Mouse (Mus musculus) right cerebral cortex, postnatal 36 days (tissue): Measurements from ENCODE around the gene Fam207a.

Experiments used
- DNase-seq, 2 experiments: peaks; one replicate each; pipeline ENCODE4 v3.0.0; 2022; ENCODE audit warnings: low spot score in 2 of 2, mixed read lengths in 1 of 2

Gene Fam207a

DNA sequence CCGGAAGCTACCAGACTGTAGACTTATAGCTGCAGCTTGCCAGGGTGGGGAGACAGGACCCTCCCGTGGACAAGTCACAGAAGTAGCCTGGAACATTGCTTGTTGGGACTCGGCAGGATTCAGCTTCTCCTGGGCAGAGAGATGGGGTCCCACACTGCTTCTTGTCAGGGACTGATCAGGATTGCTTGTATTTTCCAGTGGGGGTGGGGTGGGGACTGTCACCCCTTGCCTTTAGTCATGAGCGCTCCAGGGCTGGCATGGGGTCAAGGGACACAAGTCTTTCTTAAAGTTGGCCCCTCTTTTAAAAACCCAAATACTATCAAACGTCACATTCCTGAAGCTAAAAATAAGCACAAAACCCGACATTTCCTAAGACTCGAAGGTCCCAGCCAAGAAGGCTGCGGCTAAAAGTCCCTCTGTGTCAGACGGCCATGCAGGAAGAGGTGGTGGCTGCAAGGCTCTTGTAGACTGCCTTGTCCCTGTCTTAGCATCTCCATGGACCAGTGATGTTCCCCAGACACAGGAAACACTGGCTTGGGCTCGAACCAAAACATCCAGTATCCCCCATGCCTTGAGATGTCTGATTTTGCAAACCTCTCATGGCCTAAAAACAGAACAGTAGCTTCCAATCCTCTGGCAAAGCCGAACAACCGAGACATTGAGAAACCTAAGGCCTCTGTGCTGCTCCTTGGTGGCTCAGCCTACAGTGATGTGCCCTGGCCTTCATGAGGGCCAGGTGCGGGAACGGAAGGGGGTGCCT, 60.2 kb downstream of the Fam207a start:
- no peak for DNase-seq

DNA sequence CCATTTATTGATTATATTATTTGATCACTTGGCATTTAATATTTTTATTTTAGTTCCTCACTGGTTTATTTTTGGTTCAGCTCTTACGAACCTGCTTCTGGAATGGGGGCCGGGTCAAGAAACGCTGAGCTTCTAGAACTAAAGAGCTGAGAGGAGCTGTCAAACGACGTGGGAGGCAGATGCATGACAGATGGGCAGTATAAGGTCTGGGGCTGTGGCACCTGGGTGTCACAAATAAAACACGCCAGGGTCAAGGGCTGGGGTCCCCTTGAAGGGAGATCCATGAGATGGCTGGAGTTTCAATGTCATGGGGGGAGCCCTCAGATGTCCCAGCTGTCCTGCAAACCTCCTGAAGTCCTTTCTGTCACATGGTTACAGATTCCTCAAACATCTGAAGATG, 60.8 kb downstream of the Fam207a start:
- no peak for DNase-seq

DNA sequence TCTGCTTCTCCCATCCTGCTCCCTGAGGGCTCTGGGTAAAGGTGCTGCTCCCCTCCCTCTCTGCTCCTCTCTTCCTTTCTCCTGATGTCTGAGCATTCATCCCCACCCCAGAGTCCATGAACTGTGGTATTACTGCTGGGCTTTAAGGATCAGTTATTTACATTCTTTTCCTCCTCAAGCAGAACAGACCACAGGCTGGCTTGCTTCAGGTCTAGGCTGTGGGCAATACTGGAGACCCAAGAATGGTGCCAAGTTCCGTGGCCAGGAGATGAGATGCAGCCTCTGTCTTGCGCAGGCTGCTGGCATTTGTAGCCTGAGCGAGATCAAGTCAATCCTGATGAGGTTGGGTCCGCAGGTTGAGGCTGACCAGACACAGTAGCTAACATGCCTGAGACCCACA, 63.8 kb downstream of the Fam207a start:
- DNase-seq: no peak

DNA sequence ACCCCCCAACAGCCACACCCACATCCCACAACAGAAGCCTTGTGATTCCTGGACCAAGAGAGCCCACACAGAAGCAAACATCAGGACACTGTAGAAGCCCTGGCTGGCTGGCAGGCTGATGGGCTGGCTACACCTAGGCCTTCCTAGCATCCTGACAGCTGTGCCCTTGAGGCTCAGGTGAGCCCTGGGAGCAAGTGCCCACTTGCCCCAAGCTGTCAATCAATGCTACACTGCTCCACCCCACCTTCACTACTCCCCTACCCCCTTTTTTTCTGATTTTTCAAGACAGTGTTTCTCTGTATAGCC, 65.5 kb downstream of the Fam207a start:
- no peak for DNase-seq

DNA sequence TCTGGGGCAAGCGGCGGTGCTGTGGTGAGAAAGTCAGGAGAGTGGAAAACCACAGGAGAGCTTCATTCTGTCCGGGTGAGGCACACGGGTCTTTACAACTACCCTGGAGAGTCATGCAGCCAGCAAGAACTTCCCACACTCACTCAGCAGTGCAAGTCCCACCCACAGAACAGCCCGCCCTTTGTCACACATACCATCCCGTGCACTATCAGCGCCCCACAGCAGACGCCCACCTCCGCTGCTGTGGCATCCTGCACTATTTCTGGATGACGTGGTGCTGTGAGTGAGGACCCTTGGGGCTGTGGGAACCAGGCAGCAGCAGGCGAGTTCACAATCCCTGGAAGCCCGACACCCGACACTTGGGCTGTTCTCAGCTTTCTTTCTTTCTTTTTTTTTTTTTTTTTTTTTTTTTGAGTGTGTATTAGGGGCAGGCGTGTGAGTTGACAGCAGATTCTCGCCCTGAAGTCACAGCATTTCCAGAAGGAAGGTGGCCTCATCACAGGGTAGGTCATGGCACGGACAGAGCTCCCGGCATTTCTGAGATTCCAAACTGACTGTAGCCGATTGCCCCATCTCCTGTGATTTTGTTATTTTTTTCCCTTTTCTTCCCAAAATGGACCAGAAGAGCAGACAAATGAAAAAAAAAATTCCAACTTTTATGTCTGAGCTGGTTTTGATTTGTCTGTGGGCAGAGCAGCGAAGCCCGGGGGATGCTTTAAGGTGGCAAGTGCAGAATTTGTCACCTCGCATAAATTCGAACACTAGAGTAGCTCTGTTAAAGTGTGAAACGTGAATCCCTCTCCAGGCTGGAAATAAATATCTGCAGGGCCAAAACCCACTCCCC, 66.0 kb downstream of the Fam207a start:
- DNase-seq: peak in 1 of 2 experiments; percentile 39

DNA sequence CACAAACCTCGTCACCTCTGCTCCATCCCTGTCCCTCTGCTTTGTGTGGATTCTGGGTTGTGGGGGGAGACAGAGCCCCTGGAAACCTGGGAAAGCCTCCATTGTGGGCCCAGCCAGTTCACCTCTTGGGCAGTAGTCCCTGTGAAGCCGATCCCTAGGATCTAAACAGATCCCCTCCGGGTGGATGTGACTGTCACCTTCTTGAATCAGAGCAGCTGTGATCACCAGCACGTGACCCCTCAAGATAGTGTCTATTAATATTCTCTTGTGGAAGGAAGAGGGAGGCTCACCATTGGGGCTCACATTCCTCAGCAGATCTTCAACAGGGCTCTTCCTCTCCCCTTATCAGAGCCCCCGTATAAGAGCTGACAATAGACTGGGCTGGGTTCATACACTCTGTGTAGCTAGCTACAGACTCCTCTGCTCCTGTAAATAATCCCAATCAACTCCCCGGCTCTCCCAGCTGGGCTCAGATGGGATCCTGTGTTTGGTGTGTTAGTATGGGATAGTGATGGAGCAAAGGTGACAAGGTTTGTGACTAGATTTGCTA, 66.8 kb downstream of the Fam207a start:
- DNase-seq: no peak

DNA sequence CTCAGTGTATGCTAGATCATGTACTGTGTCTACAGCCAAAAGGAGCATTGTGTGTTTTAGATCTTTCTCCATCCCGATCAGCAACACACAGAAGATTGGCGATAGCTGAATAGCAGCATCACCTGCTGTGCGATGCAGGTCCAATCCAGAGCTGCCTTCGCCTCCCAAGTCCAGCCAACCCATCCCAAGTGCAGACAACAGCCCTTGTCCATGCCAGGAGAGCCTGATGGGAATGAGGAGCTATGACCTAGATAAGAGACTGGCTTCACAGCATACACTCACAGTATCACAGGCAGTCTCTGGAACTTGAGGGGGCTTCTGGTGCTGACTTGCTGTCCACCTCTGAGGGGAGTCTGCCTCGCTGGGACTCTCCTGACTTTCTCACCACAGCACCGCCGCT, 67.4 kb downstream of the Fam207a start:
- no peak for DNase-seq

DNA sequence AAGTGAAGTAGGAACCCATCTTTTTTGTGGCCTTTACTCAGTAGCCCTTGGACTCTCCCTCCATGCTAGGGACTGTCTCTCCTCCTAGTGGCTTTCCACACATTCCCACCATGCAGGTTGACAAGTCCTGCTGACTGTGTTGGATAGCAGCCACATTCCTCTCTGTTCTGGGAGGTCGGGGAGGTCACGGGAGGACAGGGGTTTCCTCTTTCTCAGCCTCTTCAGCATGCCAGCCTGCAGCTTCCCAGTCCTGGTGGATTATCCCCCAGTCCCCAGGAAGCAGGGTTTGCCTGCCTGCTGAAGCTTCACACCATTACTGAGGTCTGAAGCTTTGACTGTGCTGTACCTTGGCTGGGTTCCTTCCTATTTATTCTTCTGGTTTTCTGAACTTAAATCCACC, 67.8 kb downstream of the Fam207a start:
- no peak for DNase-seq

DNA sequence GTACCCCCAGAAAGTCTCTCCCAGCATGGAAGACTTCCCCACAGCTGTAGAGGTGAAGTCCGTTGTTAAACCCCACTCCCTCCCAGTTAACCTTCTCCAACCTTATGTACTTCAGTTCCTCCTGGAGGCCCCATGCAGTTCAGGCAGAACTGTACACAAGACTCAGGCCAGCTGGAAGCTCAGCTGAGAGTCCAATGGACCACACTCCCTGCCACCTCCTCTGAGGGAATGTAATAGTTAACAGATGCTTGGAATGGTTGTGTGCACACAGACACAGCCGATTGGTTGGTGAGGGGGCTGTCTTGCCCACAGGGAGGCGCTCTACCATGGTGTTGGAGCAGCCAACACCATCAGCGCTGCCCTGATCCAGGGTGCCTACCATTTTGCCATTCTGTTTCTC, 73.3 kb downstream of the Fam207a start:
- no peak for DNase-seq

DNA sequence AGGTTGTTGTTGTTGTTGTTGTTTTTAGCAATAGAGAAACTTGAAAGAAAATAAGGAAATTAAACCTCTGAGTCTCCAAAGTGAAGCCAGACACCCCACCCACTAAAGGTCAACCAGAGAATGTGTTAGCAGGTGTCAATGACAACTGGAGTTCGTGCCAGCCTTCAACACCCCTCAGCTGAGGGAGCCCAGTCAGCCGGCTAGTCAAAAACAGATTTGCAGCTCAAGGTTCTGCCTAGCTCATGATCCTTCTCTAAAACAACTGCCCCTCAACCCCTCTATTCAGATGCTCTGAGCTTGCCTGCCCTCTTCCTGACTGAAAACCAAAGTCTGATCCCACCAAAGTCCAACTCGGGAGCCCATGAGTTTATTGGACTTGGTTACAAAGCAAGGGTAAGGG, 73.8 kb downstream of the Fam207a start:
- DNase-seq: no peak

DNA sequence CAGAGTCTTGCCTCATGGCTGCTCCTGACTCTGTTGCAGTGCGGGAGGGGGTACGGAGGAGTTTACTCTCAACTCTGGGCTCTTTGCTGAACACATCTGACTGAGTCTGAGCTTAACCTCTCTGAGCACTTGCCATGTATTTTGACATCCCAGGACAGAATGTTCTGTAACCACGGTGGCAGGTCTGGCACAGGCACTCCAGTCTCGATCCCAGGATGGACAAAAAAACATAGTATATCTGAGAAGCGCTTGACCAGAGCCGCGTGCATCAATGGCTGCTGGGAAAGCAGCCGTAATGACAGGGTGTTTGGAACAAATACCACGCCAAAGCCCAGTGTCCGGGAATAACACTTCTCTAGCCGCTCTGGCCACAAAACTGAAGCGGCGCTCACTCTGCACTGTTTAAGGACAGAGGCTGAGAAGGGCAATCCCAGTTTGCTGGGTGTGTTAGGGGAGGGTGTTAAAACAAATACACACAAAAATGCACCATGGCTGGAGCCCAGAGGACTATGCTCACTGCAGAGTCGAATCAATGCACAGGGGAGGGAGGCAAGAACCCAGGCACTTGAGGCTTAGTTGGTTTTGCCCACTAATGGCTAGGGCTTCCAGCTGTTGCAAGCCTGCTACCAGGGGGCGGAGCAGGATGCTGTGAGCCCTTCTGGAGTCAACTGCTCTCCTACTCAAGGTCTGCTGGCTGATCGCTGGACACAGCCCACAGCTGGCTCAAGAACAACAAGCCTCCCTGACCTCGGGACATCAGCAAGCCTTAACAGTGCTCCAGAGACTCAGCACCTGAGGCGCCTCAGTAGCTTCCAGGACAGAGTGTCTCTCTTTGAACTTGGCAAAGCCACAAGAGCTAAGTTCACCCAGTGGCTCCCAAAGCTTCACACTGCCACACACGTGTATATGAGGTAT, 74.5 kb downstream of the Fam207a start:
- DNase-seq: no peak

DNA sequence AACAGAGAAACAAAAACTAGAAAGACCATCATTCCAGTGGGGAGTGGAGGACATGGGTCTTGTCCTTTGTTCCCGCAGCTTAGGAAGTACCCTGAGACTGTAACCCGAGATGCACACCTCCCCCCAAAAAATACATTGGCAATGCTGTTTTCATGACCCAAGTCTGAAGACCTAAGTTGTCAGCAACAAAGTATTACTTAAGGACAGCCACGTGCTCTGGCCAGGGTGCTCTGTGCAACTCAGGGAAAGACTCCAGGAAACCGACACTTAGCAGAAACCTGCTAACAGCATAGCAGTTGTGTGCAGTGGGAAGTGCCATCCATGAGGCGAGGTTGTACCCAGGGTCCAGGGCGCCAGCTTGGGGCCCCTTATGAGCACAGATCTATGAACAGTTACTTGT, 75.3 kb downstream of the Fam207a start:
- no peak for DNase-seq

DNA sequence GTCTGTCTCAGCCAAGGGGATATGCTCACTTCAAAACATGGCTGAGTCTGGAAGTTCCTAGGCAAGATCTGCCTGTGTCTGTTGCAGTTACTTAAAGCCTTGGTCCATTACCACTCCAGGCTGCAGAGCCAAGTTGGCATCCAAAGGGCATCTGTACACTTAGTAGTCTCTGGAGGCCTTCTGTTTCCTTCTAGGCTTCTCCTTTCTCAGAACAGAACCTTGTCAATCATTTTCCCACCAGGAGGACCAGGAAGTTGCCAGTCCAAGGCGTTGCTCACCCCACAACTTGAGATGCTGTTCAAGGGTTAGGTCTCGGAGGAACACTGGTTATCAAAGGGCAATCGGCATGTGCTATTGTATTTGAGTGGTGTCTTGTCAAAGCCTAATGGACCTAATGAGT, 76.6 kb downstream of the Fam207a start:
- DNase-seq: no peak

DNA sequence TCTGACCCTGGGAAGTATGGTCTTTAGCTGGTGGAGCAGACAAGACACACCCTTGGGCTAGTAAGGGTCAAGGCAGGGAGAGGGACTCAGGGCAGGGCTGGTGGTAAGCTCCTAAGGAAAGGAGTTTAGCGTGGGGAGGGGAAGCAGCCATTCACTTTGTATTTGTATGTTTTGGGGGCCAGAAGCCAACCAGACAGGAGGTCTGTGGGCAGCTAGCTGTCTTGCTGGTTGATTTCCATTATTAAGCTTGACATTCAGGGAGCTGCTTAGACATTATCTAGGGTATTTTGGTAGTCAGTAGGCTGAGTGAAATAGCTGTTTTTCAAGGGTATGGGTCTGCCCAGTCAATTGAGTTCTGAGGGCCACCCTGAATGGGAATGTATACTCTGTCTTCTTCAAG, 77.6 kb downstream of the Fam207a start:
- DNase-seq: no peak
